Mouse (Mus musculus) liver, postnatal 0 days (tissue): ENCODE measurements at regions not wholly inside any gene's neighbourhood (a gene's known extent, or its start where the extent isn't known, plus 50 kb on each side); places are given as distances from the start of the nearest gene placed in this dataset.

Experiments
- ATAC-seq: fragments of 200-750 bp; cut with Nextera tagmentation; 2 replicates; pipeline ENCODE4 v1.8.0; 2017; ENCODE audit warnings: mild to moderate bottlenecking, moderate library complexity
- DNase-seq: peaks from one replicate; pipeline ENCODE4 v3.0.0-alpha.2; 2016
- H3K27ac ChIP-seq: fragments of 300-500 bp; sonication (generic); 2 replicates; pipeline ENCODE4 v1.5.1; 2014; ENCODE audit warnings: antibody characterized with exemption, moderate library complexity, mild to moderate bottlenecking, low read depth
- H3K27me3 ChIP-seq: fragments of 300-500 bp; sonication (generic); 2 replicates; pipeline ENCODE4 v1.6.1; 2014; ENCODE audit warnings: low read length, control low read depth, mixed read lengths; ENCODE audit not compliant: insufficient read depth
- H3K36me3 ChIP-seq: fragments of 300-500 bp; sonication (generic); replicated peaks from 2 replicates; pipeline ENCODE4 v1.6.1; 2014; ENCODE audit warnings: mild to moderate bottlenecking, control low read depth, low read length, moderate library complexity, mixed read lengths; ENCODE audit not compliant: insufficient read depth
- H3K4me1 ChIP-seq: fragments of 300-500 bp; sonication (generic); 2 replicates; pipeline ENCODE4 v1.6.1; 2014; ENCODE audit warnings: antibody characterized with exemption, mild to moderate bottlenecking, control low read depth; ENCODE audit not compliant: insufficient read depth
- H3K4me2 ChIP-seq: fragments of 300-500 bp; sonication (generic); 2 replicates; pipeline ENCODE4 v1.6.1; 2014; ENCODE audit warnings: low read depth, mild to moderate bottlenecking, low read length, moderate library complexity, mixed read lengths
- H3K4me3 ChIP-seq: fragments of 300-500 bp; sonication (generic); 2 replicates; pipeline ENCODE4 v1.5.1; 2014; ENCODE audit warnings: low read depth, low read length
- H3K9ac ChIP-seq: fragments of 300-500 bp; sonication (generic); replicated peaks from 2 replicates; pipeline ENCODE4 v1.6.1; 2014; ENCODE audit warnings: mild to moderate bottlenecking, moderate library complexity
- H3K9me3 ChIP-seq: fragments of 300-500 bp; sonication (generic); 2 replicates; pipeline ENCODE4 v1.6.1; 2016; ENCODE audit warnings: mild to moderate bottlenecking, control low read depth, low read length, mixed read lengths
- CTCF ChIP-seq: sonication (generic); IDR thresholded peaks from 2 replicates; pipeline ENCODE4 v1.5.1; 2016; ENCODE audit warnings: antibody characterized with exemption, low read depth
- EP300 ChIP-seq: IDR thresholded peaks from 2 replicates; pipeline ENCODE4 v1.6.1; 2016; ENCODE audit warnings: antibody characterized with exemption, low read depth, mild to moderate bottlenecking
- WGBS: fragments of 180-500 bp; shearing (Covaris S2); extraction: QIAGEN DNeasy Blood & Tissue Kit; methylation state at CpG from one replicate; pipeline ENCODE4 v1.1.7; 2014; ENCODE audit not compliant: insufficient replicate concordance; 5-methylcytosine and 5-hydroxymethylcytosine counted together

GRCm38 (mm10) chr13:80611937-80612336, 271.2 kb upstream of the Arrdc3 start:
- no peak for TF ChIP-seq EP300
- TF ChIP-seq CTCF, result no peak
- no peak overlapping the region for H3K9ac ChIP-seq
- DNase-seq (no peak), ATAC-seq (no peak)
- no peak overlapping the region for H3K27ac ChIP-seq
- no peak overlapping the region for H3K4me2 ChIP-seq
- no peaks in the 10 kb centered on the region for H3K4me1 ChIP-seq
- H3K4me3 ChIP-seq, result no peak overlapping the region
- no peaks in the 10 kb centered on the region for H3K9me3 ChIP-seq
- H3K27me3 ChIP-seq, result no peaks in the 10 kb centered on the region
- 72% methylated on average over 11 of the region's 11 CpGs for WGBS
- H3K36me3 ChIP-seq, result no peaks in the 10 kb centered on the region

- no peaks in the 10 kb centered on the region for H3K4me1 ChIP-seq
- DNase-seq (no peak), ATAC-seq (no peak)
- H3K4me2 ChIP-seq, result no peak overlapping the region
- TF ChIP-seq CTCF (no peak), EP300 (no peak)
- H3K9ac ChIP-seq, result no peak overlapping the region
- WGBS, result 65% methylated on average over 9 of the region's 9 CpGs
- H3K27ac ChIP-seq, result no peak overlapping the region
- H3K9me3 ChIP-seq, result no peaks in the 10 kb centered on the region
- H3K36me3 ChIP-seq, result no peaks in the 10 kb centered on the region
- H3K27me3 ChIP-seq, result no peaks in the 10 kb centered on the region
- no peak overlapping the region for H3K4me3 ChIP-seq
These were observed 269.9 kb upstream of the Arrdc3 start for GRCm38 (mm10) chr13:80613167-80613883.

GRCm38 (mm10) chr13:80613884-80614247, 269.3 kb upstream of the Arrdc3 start:
- no peak overlapping the region for H3K9ac ChIP-seq
- TF ChIP-seq EP300, result no peak
- TF ChIP-seq CTCF, result no peak
- no peaks in the 10 kb centered on the region for H3K9me3 ChIP-seq
- no peaks in the 10 kb centered on the region for H3K4me1 ChIP-seq
- DNase-seq (no peak), ATAC-seq (no peak)
- H3K36me3 ChIP-seq, result no peaks in the 10 kb centered on the region
- no peak overlapping the region for H3K27ac ChIP-seq
- H3K4me3 ChIP-seq, result no peak overlapping the region
- no peak overlapping the region for H3K4me2 ChIP-seq
- WGBS, result 36% methylated on average over 1 of the region's 1 CpGs
- no peaks in the 10 kb centered on the region for H3K27me3 ChIP-seq

- no peaks in the 10 kb centered on the region for H3K4me1 ChIP-seq
- H3K4me3 ChIP-seq, result no peak overlapping the region
- no peaks in the 10 kb centered on the region for H3K9me3 ChIP-seq
- DNase-seq, result no peak
- H3K36me3 ChIP-seq, result no peaks in the 10 kb centered on the region
- no peak overlapping the region for H3K27ac ChIP-seq
- no peak for TF ChIP-seq EP300
- TF ChIP-seq CTCF, result no peak
- H3K27me3 ChIP-seq, result no peaks in the 10 kb centered on the region
- 54% methylated on average over 5 of the region's 5 CpGs for WGBS
- no peak for ATAC-seq
- H3K9ac ChIP-seq, result no peak overlapping the region
- no peak overlapping the region for H3K4me2 ChIP-seq
These were observed 268.2 kb upstream of the Arrdc3 start for GRCm38 (mm10) chr13:80614971-80615370.

GRCm38 (mm10) chr13:80623005-80623404, 260.2 kb upstream of the Arrdc3 start:
- Histone ChIP-seq H3K4me1 (no peaks in the 10 kb centered on the region), H3K27ac (no peak overlapping the region), H3K9ac (no peak overlapping the region), H3K27me3 (no peaks in the 10 kb centered on the region), H3K4me3 (no peak overlapping the region), H3K4me2 (no peak overlapping the region), H3K36me3 (no peaks in the 10 kb centered on the region), H3K9me3 (no peaks in the 10 kb centered on the region)
- 50% methylated on average over 2 of the region's 2 CpGs for WGBS
- no peak for TF ChIP-seq CTCF
- TF ChIP-seq EP300, result no peak
- DNase-seq, result no peak
- ATAC-seq, result no peak

GRCm38 (mm10) chr13:80641334-80641733, 241.8 kb upstream of the Arrdc3 start:
- no peak for DNase-seq
- no peak for ATAC-seq
- no peaks in the 10 kb centered on the region for H3K4me1 ChIP-seq
- H3K36me3 ChIP-seq, result no peaks in the 10 kb centered on the region
- H3K27ac ChIP-seq, result no peak overlapping the region
- no peak overlapping the region for H3K4me3 ChIP-seq
- H3K27me3 ChIP-seq, result no peaks in the 10 kb centered on the region
- no peaks in the 10 kb centered on the region for H3K9me3 ChIP-seq
- no peak overlapping the region for H3K4me2 ChIP-seq
- H3K9ac ChIP-seq, result no peak overlapping the region
- TF ChIP-seq EP300 (no peak), CTCF (no peak)
- 62% methylated on average over 2 of the region's 2 CpGs for WGBS
